Mouse (Mus musculus) heart, embryonic 14.5 days (tissue): ENCODE data around the gene D2hgdh. TPM values are rescaled to one million over a fixed set of nuclear protein-coding genes. Genes with fewer than 3 reads are reported as not detected.
"Not testable (repeated sequence)": the region's sequence is repeated elsewhere in the genome, so short reads cannot be mapped to it uniquely, and the experiment has no call there.

ENCODE experiments used
- ATAC-seq: fragments of 200-750 bp; cut with Nextera tagmentation; 2 replicates; pipeline ENCODE4 v1.8.0; 2017; ENCODE audit warnings: low read depth, moderate TSS enrichment; ENCODE audit not compliant: insufficient number of reproducible peaks, insufficient read depth, low FRiP score
- H3K27ac ChIP-seq, 2 experiments: fragments of 200-500 bp in 1 of 2; fragments of 300-500 bp in 1 of 2; sonication (generic) in 1 of 2; replicated peaks in 1 of 2; 2 replicates each; pipeline ENCODE4 v1.5.1; 2012 to 2014; ENCODE audit warnings: low read depth in 2 of 2, low read length in 2 of 2, control low read depth in 1 of 2, mild to moderate bottlenecking in 1 of 2, mixed read lengths in 1 of 2; ENCODE audit not compliant: control insufficient read depth in 1 of 2, insufficient read depth in 1 of 2
- H3K27me3 ChIP-seq: fragments of 300-500 bp; sonication (generic); 2 replicates; pipeline ENCODE4 v1.6.1; 2014; ENCODE audit warnings: mild to moderate bottlenecking, low read length, control low read depth; ENCODE audit not compliant: control insufficient read depth, insufficient read depth
- H3K36me3 ChIP-seq: fragments of 300-500 bp; sonication (generic); 2 replicates; pipeline ENCODE4 v1.6.1; 2014; ENCODE audit warnings: mild to moderate bottlenecking, control low read depth, low read length, mixed read lengths; ENCODE audit not compliant: control insufficient read depth, insufficient read depth
- H3K4me1 ChIP-seq, 2 experiments: fragments of 200-500 bp in 1 of 2; fragments of 300-500 bp in 1 of 2; sonication (generic) in 1 of 2; 2 replicates each; pipeline ENCODE4 v1.6.1; 2012 to 2014; ENCODE audit warnings: low read length in 2 of 2, control low read depth in 1 of 2, mixed read lengths in 1 of 2; ENCODE audit not compliant: control insufficient read depth in 2 of 2, insufficient read depth in 2 of 2
- H3K4me2 ChIP-seq: fragments of 300-500 bp; sonication (generic); 2 replicates; pipeline ENCODE4 v1.6.1; 2014; ENCODE audit warnings: mild to moderate bottlenecking, low read length
- H3K4me3 ChIP-seq, 2 experiments: fragments of 200-500 bp in 1 of 2; fragments of 300-500 bp in 1 of 2; sonication (generic) in 1 of 2; 2 replicates each; pipeline ENCODE4 v1.5.1; 2012 to 2014; ENCODE audit warnings: low read length in 2 of 2, mild to moderate bottlenecking in 2 of 2, control low read depth in 1 of 2, low read depth in 1 of 2, moderate library complexity in 1 of 2; ENCODE audit not compliant: control insufficient read depth in 1 of 2, insufficient read depth in 1 of 2
- H3K9ac ChIP-seq: fragments of 300-500 bp; sonication (generic); 2 replicates; pipeline ENCODE4 v1.6.1; 2014; ENCODE audit warnings: mild to moderate bottlenecking, low read length
- H3K9me3 ChIP-seq: fragments of 300-500 bp; sonication (generic); 2 replicates; pipeline ENCODE4 v1.6.1; 2016; ENCODE audit warnings: low read length, control low read depth; ENCODE audit not compliant: control insufficient read depth
- whole genome bisulfite sequencing: fragments of 180-500 bp; shearing (Covaris S2); extraction: QIAGEN DNeasy Blood & Tissue Kit; methylation state at CpG from one replicate; pipeline ENCODE4 v1.1.7; 2014; 5-methylcytosine and 5-hydroxymethylcytosine counted together
- polyA plus RNA-seq: library from polyadenylated mRNA; unstranded; fragments of >200 nt; fragmentation: Nextera tagmentation; extraction: Ambion mirVana; gene quantifications from 2 replicates; pipeline ENCODE4 v1.2.1, GENCODE M21; 2014

D2hgdh gene
- polyA plus RNA-seq, 1 experiment from 2014 or later, result 16.1 TPM

DNA sequence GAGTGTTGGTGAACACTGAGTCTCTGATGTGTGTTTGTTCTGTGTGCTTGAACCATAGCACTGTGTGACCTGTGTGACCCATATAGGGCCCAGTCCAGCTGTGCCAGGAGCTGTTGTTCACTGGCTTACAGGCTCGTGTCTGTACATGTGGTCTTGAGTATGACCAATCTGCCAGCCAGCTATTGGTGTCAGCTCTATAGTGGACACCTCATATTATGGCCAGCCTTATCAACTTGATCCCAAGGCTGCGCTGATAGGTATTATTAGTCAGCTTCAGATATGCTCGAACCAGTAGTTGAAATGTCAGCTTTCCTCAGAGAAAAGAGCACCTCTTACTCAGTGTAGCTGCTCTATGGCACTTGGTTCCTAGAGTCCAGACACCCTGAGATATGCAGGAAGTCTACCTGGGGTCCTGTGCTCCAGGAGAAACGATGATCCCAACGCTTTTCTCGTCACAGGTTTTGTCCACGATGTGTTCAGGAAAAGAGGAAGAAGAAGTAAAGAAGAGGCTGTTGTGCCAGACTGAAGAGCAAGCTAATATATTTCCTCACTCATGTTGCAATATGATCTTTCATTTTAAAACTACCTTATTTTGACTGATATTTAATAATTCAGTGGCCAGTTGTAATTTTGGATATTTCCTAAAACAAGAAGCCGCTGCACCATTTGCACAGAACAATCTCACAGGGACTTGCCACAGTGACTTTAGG lies 6.7 kb upstream of the D2hgdh start:
- Histone ChIP-seq H3K4me2 (no peak overlapping the region), H3K27me3 (no peaks in the 10 kb centered on the region), H3K9ac (no peak overlapping the region), H3K4me1 (no peaks in the 10 kb centered on the region), H3K36me3 (peaks cover 91% of the 10 kb centered on the region), H3K27ac (no peak overlapping the region), H3K4me3 (no peak overlapping the region), H3K9me3 (no peaks in the 10 kb centered on the region)
- no peak for ATAC-seq
- WGBS, result 92% methylated on average over 8 of the region's 8 CpGs

DNA sequence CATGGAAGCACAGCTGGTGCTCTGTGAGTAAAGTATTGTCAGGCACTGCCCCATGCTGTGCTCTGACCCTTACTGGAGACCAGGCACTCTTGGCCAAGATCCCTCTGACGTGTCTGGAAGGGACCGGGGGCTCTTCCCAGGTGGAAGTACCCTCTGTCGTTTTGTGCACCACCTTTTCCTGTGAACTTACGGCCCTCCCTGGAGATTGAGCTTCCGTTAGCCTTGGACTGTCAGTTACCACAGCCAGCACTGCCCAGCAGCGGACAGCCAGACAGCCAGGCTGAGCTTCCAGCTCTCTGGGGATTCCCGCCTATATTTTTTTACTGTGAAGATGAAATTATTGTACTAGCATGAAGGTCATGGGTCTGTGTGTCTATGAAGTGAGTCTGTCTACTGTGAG lies 6.0 kb upstream of the D2hgdh start:
- no peak for ATAC-seq
- no peaks in the 10 kb centered on the region for H3K4me1 ChIP-seq
- peaks cover 84% of the 10 kb centered on the region for H3K36me3 ChIP-seq

DNA sequence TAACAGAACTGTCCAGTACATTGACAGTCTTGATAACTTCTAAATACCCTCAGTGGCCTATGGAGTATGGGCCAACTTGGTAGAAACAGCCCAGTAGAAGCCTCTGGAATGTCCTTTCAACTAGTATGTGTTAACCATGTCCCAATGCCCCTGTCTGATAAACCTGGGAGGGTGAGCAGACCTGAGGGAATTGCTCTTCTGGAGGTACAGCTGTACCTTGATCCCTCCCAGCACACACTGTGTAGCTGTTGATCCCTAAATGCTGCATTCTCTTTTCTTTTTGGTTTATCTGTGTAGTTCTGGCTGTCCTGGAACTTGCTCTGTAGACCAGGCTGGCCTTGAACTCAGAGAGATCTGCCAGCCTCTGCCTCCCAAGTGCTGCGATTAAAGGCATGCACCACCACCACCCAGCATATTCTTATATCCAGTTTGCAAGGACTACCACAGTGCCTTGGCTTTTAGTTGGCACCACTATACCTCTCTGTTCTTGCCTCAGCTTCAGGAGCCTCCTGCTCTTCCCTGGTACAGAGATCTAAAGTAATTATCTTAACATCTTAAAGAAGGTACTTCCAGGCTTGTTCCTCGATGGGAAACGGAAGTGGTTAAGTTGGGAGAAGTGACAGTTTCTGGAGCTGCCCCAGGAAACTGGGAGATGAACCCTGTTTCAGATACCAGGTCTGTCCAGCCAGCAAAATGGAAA lies 763 bp upstream of the D2hgdh start:
- Histone ChIP-seq H3K27me3 (no peaks in the 10 kb centered on the region), H3K36me3 (peaks cover 35% of the 10 kb centered on the region), H3K4me2 (peak overlapping the region; percentile 93; the same call in 1 of the 2 replicates), H3K4me1 (peaks cover 11 to 14% of the 10 kb centered on the region in 2 experiments), H3K9ac (no peak overlapping the region; the same call in 1 of the 2 replicates), H3K4me3 (no peak overlapping the region), H3K9me3 (no peaks in the 10 kb centered on the region), H3K27ac (peak overlapping the region in 1 of 2 experiments; percentile 96; a peak in 2 of 4 replicates)
- no peak for ATAC-seq
- WGBS, result 68% methylated on average over 3 of the region's 3 CpGs

More for the DNA sequence above, 6.0 kb upstream of the D2hgdh start:
- H3K9ac ChIP-seq, result no peak overlapping the region
- H3K27ac ChIP-seq, result no peak overlapping the region
- H3K4me2 ChIP-seq, result no peak overlapping the region
- H3K4me3 ChIP-seq, result no peak overlapping the region
- H3K9me3 ChIP-seq, result no peaks in the 10 kb centered on the region
- no peaks in the 10 kb centered on the region for H3K27me3 ChIP-seq
- WGBS, result 90% methylated on average over 7 of the region's 7 CpGs

DNA sequence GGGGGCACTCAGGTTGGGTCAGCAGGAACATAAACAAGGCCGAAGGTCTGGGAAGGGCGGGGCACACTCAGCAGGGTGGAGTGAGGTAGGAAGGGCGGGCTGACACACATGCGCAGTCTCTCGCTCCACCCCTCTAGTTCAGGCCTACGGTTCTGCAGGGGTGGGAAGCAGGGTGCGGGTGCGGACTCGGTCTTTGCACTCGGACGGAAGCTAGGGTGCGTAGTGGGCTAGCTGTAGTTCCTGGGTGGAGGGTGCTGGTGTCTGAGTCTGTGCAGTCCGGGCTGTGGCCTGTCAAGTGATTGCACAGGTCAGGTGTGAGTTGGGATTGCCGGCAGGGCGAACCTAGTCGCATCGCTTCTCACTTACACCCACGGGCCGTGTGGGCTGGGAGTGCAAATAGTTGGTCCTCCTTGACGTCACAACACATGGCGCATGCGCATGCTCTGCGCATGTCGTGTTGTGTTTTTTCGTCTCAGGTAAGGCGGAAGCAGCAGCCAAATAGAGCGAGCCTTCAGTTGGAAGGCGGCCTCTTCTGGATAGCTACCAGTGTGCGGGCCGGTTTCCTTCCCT lies 481 bp downstream of the D2hgdh start:
- Histone ChIP-seq H3K9ac (peak overlapping the region; percentile 82), H3K4me3 (peak overlapping the region; percentile 63 to 81), H3K27ac (peak overlapping the region; percentile 96 to 97), H3K36me3 (peaks cover 23% of the 10 kb centered on the region), H3K4me2 (peak overlapping the region; percentile 93), H3K4me1 (peaks cover 11 to 14% of the 10 kb centered on the region in 2 experiments), H3K9me3 (no peaks in the 10 kb centered on the region), H3K27me3 (no peaks in the 10 kb centered on the region)
- WGBS, result 0% methylated on average over 30 of the region's 30 CpGs
- ATAC-seq, result peak; percentile 95

DNA sequence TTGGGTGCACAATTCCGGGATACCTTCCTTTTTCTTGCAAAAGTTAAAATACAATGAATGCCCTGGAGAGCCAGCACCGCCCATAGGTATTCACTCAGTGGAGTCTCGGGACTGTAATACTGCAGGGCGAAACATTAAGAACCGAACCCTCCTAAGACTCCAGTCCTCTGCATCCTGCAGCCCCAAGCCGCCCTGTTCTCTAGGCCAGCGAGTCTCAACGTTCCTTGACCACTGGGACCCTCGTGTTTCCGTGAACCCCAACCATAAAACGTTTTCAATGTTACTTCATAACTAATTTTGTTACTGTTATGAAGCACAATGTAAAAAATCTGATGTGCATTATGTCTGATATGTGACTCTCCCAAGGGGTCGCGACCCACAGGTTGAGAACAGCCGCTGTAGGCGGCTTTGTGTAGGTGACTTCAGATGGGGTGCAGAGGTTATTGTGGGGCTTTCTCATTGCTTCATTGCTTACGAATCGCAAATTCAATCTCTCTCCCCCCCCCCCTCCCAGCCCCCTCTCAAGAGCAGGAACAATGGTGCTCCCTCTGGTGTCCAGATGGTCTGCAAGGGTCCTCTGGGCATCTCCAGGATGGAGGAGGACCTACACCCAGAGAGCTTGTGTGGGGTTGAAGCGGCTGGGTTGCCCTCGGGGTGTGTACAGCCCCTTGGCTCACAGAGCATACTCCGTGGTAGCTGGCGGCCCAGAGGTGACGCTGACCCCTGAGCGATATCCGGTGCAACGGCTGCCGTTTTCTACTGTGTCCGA lies 1.2 kb downstream of the D2hgdh start:
- H3K27ac ChIP-seq, result peak overlapping the region; percentile 96 to 97
- 43% methylated on average over 27 of the region's 27 CpGs for WGBS
- ATAC-seq, result no peak

DNA sequence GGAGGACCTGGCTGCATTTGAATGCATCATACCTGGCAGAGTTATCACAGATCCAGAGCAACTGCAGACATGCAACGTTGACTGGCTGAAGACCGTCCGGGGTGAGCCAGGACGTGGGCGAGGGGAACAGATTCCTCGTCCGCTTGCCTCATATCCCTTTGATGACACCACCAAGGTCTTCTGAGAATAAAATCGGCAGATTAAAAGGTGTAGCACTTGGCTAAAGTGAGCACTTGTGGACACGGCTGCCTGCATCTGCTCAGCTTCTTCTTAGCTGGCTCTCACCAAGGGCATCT lies 1.8 kb downstream of the D2hgdh start:
- Histone ChIP-seq H3K27me3 (no peaks in the 10 kb centered on the region), H3K27ac (no peak overlapping the region), H3K4me3 (no peak overlapping the region), H3K36me3 (peaks cover 10% of the 10 kb centered on the region; the same call in 1 of the 2 replicates), H3K9me3 (no peaks in the 10 kb centered on the region), H3K4me1 (peaks cover 11 to 14% of the 10 kb centered on the region in 2 experiments), H3K9ac (no peak overlapping the region), H3K4me2 (peak overlapping the region; percentile 93; the same call in 1 of the 2 replicates)
- ATAC-seq, result no peak
- 91% methylated on average over 9 of the region's 9 CpGs for WGBS

More for the DNA sequence above, 1.2 kb downstream of the D2hgdh start:
- Histone ChIP-seq H3K27me3 (no peaks in the 10 kb centered on the region), H3K4me2 (peak overlapping the region; percentile 93), H3K9ac (peak overlapping the region; percentile 82), H3K4me1 (peaks cover 11 to 14% of the 10 kb centered on the region in 2 experiments), H3K4me3 (peak overlapping the region; percentile 63 to 81), H3K9me3 (no peaks in the 10 kb centered on the region), H3K36me3 (peaks cover 15% of the 10 kb centered on the region)

DNA sequence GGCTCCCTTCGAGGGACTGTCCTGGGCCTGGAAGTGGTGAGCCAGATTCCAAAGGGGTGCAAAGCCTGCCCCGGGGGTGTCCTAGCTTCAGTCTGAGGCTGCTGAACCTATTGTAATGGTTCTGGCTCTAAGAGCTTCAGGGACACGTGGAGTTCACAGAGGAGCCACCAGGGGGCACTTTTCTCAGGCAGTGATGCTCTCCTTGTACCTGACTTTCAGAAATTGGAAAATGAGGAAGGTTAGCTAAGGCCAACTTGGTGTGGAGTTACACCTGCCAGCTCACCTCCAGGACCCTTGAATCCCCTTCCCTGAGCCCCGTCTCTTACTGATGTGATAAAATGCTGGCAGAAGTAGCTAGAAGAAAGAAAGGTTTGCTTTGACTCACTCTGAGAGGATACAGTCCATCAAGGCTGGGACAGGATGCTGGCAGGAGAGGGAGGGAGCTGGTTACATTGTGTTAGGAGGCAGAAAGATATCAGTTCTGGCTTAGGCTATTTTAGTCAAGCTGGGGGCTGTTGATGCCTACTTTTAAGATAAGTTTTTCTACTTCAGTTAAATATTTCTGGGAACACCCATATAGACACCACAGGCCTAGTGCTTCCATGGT lies 8.1 kb downstream of the D2hgdh start:
- H3K36me3 ChIP-seq, result peaks cover 13% of the 10 kb centered on the region
- not testable (repeated sequence) for H3K27ac ChIP-seq, H3K27me3 ChIP-seq, H3K9ac ChIP-seq, H3K9me3 ChIP-seq, H3K4me1 ChIP-seq, H3K4me3 ChIP-seq, H3K4me2 ChIP-seq, ATAC-seq
- 45% methylated on average over 2 of the region's 4 CpGs for WGBS
